Mouse (Mus musculus): ENCODE measurements around the gene Slc35f6. TPM values are rescaled to one million over a fixed set of nuclear protein-coding genes. Genes with fewer than 3 reads are reported as not detected.

Slc35f6 gene
- 100 to 1,000 TPM in 1 of 2 experiments, 10 to 100 TPM in 1; 86.5 to 112 TPM for total RNA-seq (2023)

DNA sequence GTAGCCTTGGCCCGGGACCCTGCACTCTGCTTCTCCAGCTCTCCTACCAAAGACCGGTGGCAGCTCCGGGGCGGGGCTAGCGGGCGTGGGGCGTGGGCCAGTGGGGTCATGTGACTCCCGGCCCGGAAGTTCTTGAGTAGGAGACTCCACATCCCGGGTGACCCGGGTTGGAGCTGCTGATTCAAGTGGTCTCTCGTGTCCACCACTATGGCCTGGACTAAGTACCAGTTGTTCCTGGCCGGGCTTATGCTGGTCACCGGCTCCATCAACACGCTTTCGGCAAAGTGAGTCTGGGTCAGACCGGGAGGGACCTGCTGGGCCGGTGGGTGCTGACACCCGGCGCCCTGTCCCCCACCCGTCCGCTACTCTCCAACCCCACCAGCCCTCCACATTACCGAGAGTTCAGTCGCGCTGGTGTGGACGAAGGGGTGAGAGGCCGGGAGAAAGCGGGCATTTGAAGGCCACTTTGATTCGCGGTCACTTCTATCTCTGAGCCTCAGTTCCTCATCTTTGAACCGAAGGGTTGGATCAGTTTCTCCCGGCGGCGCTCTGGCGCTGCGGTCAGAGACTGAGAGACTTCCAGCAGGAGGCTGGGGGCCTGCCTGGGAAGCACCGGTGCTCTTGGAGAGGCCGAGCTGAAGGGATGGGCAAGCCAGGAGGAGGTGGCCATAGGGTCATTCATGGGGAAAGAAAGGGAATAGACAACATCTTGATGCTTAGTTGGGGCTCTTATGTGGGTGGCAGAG, at the start of gene Slc35f6:
Slc35f6 (plus strand) TSS at position 119 of the 746 bp plus-strand sequence.

DNA sequence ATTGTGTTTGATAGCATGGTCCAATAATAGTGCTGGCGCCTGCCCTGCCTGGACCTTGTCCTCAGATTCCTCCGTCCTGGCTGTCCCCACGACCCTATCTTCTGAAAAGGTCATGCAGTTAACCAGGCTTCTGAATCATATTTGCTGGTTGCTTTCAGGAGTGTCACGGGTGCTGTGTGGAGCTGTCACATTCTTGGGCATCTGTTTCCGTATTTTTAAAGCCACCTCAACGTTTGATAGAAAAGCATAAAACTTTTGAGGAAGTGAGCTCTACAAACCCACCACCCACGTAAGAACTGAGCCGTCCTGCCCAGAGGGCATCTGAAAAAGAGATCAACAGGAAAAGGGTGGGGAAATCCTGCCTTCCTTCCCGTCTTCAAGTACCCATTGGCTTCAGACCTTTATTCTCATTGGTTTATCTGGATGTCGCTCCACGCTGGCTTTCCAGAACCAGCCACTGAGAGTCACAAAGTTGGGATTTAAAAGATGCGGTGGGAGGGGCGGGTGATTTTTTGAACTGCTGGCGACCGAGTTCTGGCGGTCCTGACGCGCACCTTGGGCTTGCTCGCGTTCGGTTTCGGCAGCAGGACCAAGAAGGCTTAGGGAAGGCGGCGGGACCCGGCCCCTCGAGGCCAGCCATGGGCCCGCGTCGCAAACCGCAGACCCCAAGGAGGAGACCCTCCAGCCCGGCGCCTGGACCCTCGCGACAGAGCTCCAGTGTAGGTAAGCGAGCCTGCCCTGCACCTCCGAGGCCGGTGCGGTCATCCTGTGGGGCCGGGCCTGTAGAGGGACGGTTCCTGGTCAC, 18.9 kb downstream of the Slc35f6 start, which contains the start of gene Cenpa:
Cenpa (plus strand) TSS at position 387 of the 805 bp plus-strand sequence.

Other genes starting within 250 kb of the Slc35f6 start
- 1 to 10 TPM; 1.0 to 1.2 TPM for gene Otof, start 186.0 kb upstream of the Slc35f6 start, total RNA-seq (2023)
- gene 1700001C02Rik, start 181.9 kb upstream of the Slc35f6 start, total RNA-seq (2023) = not detected
- gene Cib4, start 102.1 kb upstream of the Slc35f6 start, total RNA-seq (2023) = not detected
- gene Kcnk3, start 59.8 kb upstream of the Slc35f6 start, total RNA-seq (2023) = under 1 TPM; 0.31 to 0.61 TPM
- 100 to 1,000 TPM in 1 of 2 experiments, 10 to 100 TPM in 1; 65.4 to 100 TPM for gene Cenpa, start 18.8 kb downstream of the Slc35f6 start, total RNA-seq (2023)
- not detected for gene Dpysl5, start 63.6 kb downstream of the Slc35f6 start, total RNA-seq (2023)
- gene Mapre3, start 166.7 kb downstream of the Slc35f6 start, total RNA-seq (2023) = 1 to 10 TPM; 8.9 to 9.4 TPM
- gene Tmem214, start 220.1 kb downstream of the Slc35f6 start, total RNA-seq (2023) = 10 to 100 TPM; 41.0 to 42.9 TPM
- 1 to 10 TPM; 4.6 to 5.7 TPM for gene Agbl5, start 240.8 kb downstream of the Slc35f6 start, total RNA-seq (2023)